Mouse (Mus musculus) heart, embryonic 11.5 days (tissue): ENCODE results near the gene Dpf1. TPM values are rescaled to one million over a fixed set of nuclear protein-coding genes. Genes with fewer than 3 reads are reported as not detected.

Source experiments
- ATAC-seq: fragments of 200-750 bp; cut with Nextera tagmentation; replicated peaks from 2 replicates; pipeline ENCODE4 v1.8.0; 2017; ENCODE audit warnings: moderate library complexity; ENCODE audit not compliant: insufficient number of reproducible peaks, low FRiP score, low TSS enrichment
- H3K27ac ChIP-seq: fragments of 300-500 bp; sonication (generic); 2 replicates; pipeline ENCODE4 v1.5.1; 2014; ENCODE audit warnings: mild to moderate bottlenecking, low read depth, low read length
- H3K27me3 ChIP-seq: fragments of 300-500 bp; sonication (generic); 2 replicates; pipeline ENCODE4 v1.6.1; 2014; ENCODE audit warnings: mild to moderate bottlenecking, low read length, mixed read lengths; ENCODE audit not compliant: control insufficient read depth, insufficient read depth
- H3K36me3 ChIP-seq: fragments of 300-500 bp; sonication (generic); 2 replicates; pipeline ENCODE4 v1.6.1; 2014; ENCODE audit warnings: mild to moderate bottlenecking, low read length, moderate library complexity, mixed read lengths; ENCODE audit not compliant: control insufficient read depth, insufficient read depth
- H3K4me1 ChIP-seq: fragments of 300-500 bp; sonication (generic); 2 replicates; pipeline ENCODE4 v1.6.1; 2014; ENCODE audit warnings: low read length; ENCODE audit not compliant: control insufficient read depth, insufficient read depth
- H3K4me2 ChIP-seq: fragments of 300-500 bp; sonication (generic); 2 replicates; pipeline ENCODE4 v1.6.1; 2014; ENCODE audit warnings: mild to moderate bottlenecking, moderate library complexity
- H3K4me3 ChIP-seq: fragments of 300-500 bp; sonication (generic); 2 replicates; pipeline ENCODE4 v1.5.1; 2014; ENCODE audit warnings: low read depth, low read length
- H3K9ac ChIP-seq: fragments of 300-500 bp; sonication (generic); 2 replicates; pipeline ENCODE4 v1.6.1; 2014; ENCODE audit warnings: mild to moderate bottlenecking, low read depth, low read length, moderate library complexity
- H3K9me3 ChIP-seq: fragments of 300-500 bp; sonication (generic); replicated peaks from 2 replicates; pipeline ENCODE4 v1.6.1; 2016; ENCODE audit warnings: low read length; ENCODE audit not compliant: control insufficient read depth
- WGBS: fragments of 180-500 bp; shearing (Covaris S2); extraction: QIAGEN DNeasy Blood & Tissue Kit; methylation state at CpG from one replicate; pipeline ENCODE4 v1.1.7; 2014; ENCODE audit not compliant: insufficient replicate concordance; 5-methylcytosine and 5-hydroxymethylcytosine counted together
- polyA plus RNA-seq: library from polyadenylated mRNA; unstranded; fragments of >200 nt; fragmentation: Nextera tagmentation; extraction: Ambion mirVana; gene quantifications from 2 replicates; pipeline ENCODE4 v1.2.1, GENCODE M21; 2014

The Dpf1 gene
- polyA plus RNA-seq, 1 experiment from 2014 or later: 3.3 TPM

DNA sequence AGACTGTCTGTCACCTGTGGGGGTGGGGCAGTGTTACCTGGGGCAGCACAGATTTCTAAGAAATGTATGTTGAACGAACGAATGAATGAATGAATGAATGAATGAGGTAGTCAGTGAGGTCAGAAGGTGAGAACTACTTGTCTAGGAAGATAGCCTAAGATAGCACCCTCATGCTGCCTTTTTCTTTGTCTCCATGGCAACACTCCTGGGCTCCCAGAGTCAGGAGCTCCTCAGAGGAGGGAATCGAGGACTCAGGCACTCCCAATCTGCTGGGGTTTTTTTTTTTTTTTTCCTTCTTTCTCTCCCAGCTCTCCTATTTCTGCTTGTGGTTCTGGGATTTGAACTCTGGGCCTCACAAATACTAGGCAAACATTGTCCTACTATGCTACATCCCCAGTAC lies 42.5 kb downstream of the Dpf1 start:
- WGBS: 67% methylated on average over 3 of the region's 3 CpGs
- H3K36me3 ChIP-seq: no peaks in the 10 kb centered on the region
- no peak for ATAC-seq
- no peak overlapping the region for H3K9ac ChIP-seq
- H3K9me3 ChIP-seq: no peaks in the 10 kb centered on the region
- H3K4me2 ChIP-seq: no peak overlapping the region
- H3K4me1 ChIP-seq: peaks cover 7% of the 10 kb centered on the region
- no peak overlapping the region for H3K4me3 ChIP-seq
- H3K27ac ChIP-seq: no peak overlapping the region
- no peaks in the 10 kb centered on the region for H3K27me3 ChIP-seq

DNA sequence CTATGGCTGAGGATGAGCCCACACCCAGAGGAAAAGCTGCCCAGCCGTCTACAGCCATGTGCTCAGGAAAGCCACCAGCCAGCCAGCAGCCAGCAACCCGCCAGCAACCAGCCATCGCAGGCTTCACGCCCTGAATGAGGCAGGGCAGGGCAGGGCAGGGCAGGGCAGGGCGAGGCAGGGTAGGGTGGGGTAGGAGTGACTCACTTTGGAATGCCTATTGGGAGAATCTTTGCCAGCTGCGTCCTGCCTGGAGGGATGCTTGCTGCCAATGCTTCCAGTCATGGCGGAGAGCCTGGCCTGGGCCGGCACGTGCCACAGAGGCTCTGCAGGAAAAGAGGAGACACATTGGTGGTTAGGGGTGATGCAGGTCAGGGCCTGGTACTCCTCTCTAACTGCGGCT lies 46.7 kb downstream of the Dpf1 start:
- Histone ChIP-seq H3K9me3 (no peaks in the 10 kb centered on the region), H3K9ac (no peak overlapping the region), H3K4me1 (no peaks in the 10 kb centered on the region), H3K27me3 (no peaks in the 10 kb centered on the region), H3K27ac (no peak overlapping the region), H3K4me2 (no peak overlapping the region), H3K4me3 (no peak overlapping the region), H3K36me3 (no peaks in the 10 kb centered on the region)
- 81% methylated on average over 10 of the region's 10 CpGs for WGBS
- no peak for ATAC-seq

DNA sequence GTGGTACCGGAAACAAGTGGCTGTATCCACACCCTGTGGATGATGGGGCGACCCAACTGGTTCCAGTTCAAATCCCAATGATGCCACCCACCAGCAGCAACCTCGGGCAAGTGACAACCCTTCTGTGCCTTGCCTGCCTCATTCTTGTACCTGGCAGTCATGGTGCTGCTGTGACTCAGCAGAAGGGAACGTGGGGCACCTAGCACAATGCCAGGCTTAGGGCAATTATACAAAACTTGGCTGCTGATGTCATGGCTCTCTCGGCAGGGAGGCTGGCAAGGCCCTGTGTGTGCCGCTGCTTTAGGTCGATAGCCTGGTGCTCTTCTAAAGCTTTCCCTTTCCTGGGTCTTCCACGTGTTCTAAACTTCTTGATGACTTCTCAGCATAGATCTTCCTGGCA lies 48.5 kb downstream of the Dpf1 start:
- 82% methylated on average over 8 of the region's 8 CpGs for WGBS
- H3K27ac ChIP-seq: no peak overlapping the region
- H3K9ac ChIP-seq: no peak overlapping the region
- no peak overlapping the region for H3K4me3 ChIP-seq
- no peaks in the 10 kb centered on the region for H3K27me3 ChIP-seq
- no peaks in the 10 kb centered on the region for H3K36me3 ChIP-seq
- H3K9me3 ChIP-seq: no peaks in the 10 kb centered on the region
- H3K4me2 ChIP-seq: no peak overlapping the region
- ATAC-seq: no peak
- H3K4me1 ChIP-seq: no peaks in the 10 kb centered on the region

DNA sequence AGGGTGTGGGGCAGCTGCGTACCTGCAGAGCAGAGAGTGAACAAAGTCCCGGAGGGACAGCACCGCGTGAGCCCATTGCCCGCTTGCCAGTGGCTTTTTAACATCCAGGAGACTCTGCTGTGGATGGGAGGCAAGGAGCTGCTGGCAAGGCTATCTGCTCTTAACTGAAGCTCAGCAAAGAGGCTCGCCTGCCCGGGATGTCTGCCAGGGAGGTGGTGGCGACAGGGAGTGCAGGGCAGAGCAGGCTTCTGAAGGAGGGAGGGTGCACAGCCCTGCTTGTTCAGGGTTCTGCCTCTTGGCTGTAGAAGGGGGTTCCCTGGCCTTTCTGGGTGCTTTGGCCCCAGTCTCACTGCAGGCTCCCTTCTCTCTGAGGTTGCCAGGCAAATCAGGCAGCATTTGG lies 50.4 kb downstream of the Dpf1 start:
- no peak for ATAC-seq
- no peaks in the 10 kb centered on the region for H3K9me3 ChIP-seq
- H3K36me3 ChIP-seq: no peaks in the 10 kb centered on the region
- no peak overlapping the region for H3K4me3 ChIP-seq
- no peak overlapping the region for H3K4me2 ChIP-seq
- H3K4me1 ChIP-seq: no peaks in the 10 kb centered on the region
- no peak overlapping the region for H3K27ac ChIP-seq
- WGBS: 76% methylated on average over 8 of the region's 8 CpGs
- H3K27me3 ChIP-seq: no peaks in the 10 kb centered on the region
- no peak overlapping the region for H3K9ac ChIP-seq

DNA sequence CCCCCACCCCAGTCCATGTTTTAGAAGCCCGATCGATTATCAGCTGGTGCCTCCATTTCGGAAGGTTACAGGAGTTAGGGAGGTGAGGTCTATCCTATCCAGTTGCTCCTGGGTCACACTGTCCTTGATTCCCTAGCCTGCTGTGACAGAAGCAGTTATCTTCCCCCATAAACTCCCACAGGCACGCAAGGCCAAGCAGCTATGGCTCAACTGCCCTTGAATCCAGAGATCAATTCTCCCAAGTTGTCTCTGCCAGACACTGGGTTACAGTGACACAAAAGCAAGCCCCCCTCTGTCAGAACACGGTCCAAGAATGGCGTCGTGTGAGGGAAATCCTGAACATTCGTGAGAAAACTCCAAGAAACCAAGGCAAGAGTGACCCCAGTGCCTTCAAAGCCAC lies 51.7 kb downstream of the Dpf1 start:
- Histone ChIP-seq H3K36me3 (no peaks in the 10 kb centered on the region), H3K4me1 (no peaks in the 10 kb centered on the region), H3K9me3 (no peaks in the 10 kb centered on the region), H3K4me2 (no peak overlapping the region), H3K9ac (no peak overlapping the region), H3K27me3 (no peaks in the 10 kb centered on the region), H3K4me3 (no peak overlapping the region), H3K27ac (no peak overlapping the region)
- WGBS: 78% methylated on average over 8 of the region's 8 CpGs
- ATAC-seq: no peak

DNA sequence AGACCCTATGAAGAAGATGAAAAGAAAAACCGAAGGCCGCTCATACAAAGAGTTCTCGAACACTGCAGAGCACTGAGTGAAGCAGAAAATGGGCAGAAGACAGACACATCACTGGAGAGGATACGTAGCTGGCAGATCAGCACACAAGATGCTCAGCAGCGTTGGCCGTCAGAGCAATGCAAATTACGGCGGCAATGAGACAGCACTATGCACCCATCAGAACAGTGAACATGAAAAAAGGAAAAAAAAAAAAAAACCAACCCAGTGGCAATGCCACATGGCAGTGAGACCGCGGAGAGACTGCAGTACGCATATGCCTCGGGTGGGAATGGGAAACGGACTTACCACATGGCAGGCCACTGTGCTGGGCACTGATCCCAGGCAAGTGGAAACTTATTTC lies 57.7 kb downstream of the Dpf1 start:
- 92% methylated on average over 13 of the region's 13 CpGs for WGBS
- H3K4me3 ChIP-seq: no peak overlapping the region
- H3K4me1 ChIP-seq: no peaks in the 10 kb centered on the region
- H3K9me3 ChIP-seq: no peaks in the 10 kb centered on the region
- H3K36me3 ChIP-seq: no peaks in the 10 kb centered on the region
- H3K9ac ChIP-seq: no peak overlapping the region
- no peaks in the 10 kb centered on the region for H3K27me3 ChIP-seq
- no peak overlapping the region for H3K4me2 ChIP-seq
- no peak for ATAC-seq
- H3K27ac ChIP-seq: no peak overlapping the region

DNA sequence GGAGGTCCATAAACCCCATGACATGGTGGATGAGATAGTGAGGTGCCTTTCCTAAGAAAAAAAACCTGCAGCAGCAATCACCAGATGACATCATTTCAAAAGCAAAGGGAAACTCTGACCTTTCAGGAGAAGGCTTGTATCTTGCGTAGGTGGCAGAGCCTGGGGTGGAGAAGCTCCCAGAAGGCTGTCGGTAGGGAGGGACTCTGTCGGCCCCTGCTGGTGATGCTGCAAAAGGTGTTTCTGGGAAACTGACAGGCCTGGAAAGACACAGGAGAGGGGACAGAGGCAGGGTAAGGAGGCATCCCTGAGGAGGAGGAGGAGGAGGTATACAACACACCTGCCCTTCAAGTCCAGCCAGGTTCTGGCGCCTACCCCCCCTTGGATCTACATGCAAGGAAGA lies 60.3 kb downstream of the Dpf1 start:
- H3K27me3 ChIP-seq: no peaks in the 10 kb centered on the region; the same call in 1 of the 2 replicates
- WGBS: 20% methylated on average over 4 of the region's 4 CpGs
- no peak overlapping the region for H3K9ac ChIP-seq
- H3K36me3 ChIP-seq: no peaks in the 10 kb centered on the region
- no peaks in the 10 kb centered on the region for H3K9me3 ChIP-seq
- H3K4me3 ChIP-seq: no peak overlapping the region
- no peak overlapping the region for H3K27ac ChIP-seq
- no peaks in the 10 kb centered on the region for H3K4me1 ChIP-seq
- ATAC-seq: no peak
- H3K4me2 ChIP-seq: no peak overlapping the region

DNA sequence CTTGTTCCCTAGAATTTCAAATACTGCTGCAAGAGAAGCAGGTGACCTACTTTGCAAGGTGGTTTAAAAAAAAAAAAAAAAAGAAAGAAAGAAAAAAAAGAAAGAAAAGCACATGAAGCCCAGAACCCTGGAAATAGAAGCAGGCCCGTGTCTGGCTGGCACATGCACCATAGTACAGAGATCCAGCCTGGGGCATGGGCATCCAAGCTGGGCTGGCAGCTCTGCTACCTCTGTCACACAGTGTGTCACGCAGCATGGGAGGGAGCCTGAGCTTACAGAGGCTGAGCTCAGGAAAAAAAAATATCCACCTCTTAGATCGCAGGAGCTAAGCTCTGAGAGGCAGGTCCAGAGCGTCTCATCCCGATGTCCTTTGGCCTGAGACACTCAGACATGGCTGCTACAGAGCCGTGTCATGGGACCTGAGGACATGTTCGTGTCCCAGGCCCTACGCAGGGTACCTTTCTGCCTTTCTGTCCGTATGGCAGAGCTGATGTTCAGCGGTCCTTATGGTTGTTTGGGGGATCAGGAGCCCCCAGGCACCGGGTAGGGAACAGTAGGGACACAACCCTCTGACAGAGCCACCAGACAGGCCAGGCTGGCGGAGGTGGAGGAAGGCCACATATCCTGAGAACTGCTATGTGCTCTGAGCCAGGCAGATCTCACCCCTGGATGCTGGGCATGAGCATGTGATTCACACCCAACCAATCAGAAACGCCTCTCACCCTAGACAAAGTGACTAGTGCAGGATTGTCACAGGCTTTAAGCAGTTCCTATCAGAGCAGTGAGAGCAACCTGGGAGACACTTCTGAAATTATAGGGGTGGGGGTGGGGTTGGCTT lies 63.6 kb downstream of the Dpf1 start:
- WGBS: 75% methylated on average over 13 of the region's 13 CpGs
- ATAC-seq: no peak
- no peak overlapping the region for H3K27ac ChIP-seq
- H3K4me1 ChIP-seq: no peaks in the 10 kb centered on the region
- H3K9me3 ChIP-seq: no peaks in the 10 kb centered on the region
- no peak overlapping the region for H3K4me2 ChIP-seq
- no peaks in the 10 kb centered on the region; the same call in 1 of the 2 replicates for H3K27me3 ChIP-seq
- H3K4me3 ChIP-seq: no peak overlapping the region
- no peak overlapping the region for H3K9ac ChIP-seq
- H3K36me3 ChIP-seq: 0 out of 2 replicates have a peak, but pooled peaks cover 2% of the 10 kb centered on the region
